Mouse (Mus musculus): ENCODE data around the gene Olfr1238. TPM values are rescaled to one million over a fixed set of nuclear protein-coding genes. Genes with fewer than 3 reads are reported as not detected.

Gene Olfr1238
- total RNA-seq (2014; fragmentation: Nextera tagmentation) (not detected in 2 replicates), total RNA-seq (2017) (not detected in 2 replicates)

DNA sequence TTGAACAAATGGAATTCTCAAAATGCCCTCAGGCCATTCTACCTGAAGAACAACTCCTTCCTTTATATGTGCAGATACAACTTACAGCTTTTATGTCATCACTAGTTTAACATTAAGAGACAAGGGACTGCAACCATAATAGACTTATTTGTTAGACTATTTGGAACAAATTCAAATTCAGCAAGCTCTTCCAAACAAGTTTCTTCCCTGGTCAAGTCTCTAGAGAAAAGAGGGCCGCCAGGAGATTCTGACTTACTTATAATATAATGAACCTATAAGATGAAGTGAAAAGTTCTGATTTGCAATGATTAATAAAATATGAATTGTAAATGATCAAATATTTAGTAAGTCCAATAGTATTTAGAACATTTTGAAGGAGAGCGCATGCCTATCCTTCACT, at the start of gene Olfr1238:
Olfr1238 (minus strand) TSS at position 101 of the 400 bp plus-strand sequence.
- ATAC-seq (replicated peaks; ENCODE audit: low FRiP score, low TSS enrichment, poor library complexity, severe bottlenecking) = no peak

DNA sequence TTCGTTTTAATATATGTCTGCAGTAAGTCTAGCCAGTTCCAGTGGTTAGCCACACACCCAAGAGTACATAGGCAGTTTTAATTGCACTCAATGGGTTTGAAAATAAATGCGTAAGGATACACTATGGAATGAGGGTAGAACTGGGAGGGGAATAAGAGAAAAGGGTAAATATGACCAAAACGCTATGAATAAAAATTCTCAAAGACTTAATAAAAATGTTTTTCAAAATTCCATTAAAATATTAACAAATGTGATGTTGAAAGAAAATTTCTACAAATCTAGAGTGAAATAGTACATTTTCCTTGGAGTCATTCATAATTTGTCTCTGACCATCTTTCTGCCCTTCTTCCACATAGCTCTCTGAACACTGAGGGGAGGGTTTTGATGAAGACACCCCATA, 33.4 kb upstream of the Olfr1238 start, which contains the start of gene Olfr1240:
Olfr1240 (minus strand) TSS at position 101 of the 400 bp plus-strand sequence.
- no peak for ATAC-seq (replicated peaks; ENCODE audit: low FRiP score, low TSS enrichment, poor library complexity, severe bottlenecking)

DNA sequence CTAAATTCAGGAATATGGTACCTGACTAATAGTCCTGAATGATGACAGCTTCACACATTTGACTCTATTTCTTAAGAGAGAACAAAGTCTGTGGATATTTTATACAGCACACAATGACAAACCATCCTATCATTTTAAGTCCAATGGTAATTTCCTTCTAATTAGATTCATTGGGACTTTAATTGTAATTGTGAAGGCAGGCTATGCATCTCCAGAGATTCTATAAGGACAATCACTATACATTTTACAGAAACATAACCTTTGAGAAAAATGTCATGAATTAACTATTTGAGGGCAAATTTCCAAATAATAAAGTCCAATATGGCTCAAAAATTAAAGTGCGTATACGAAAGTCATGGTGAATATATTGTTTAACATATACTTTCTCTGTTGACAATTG, 10.8 kb upstream of the Olfr1238 start, which contains the start of gene Olfr1239:
Olfr1239 (minus strand) TSS at position 101 of the 400 bp plus-strand sequence.
- ATAC-seq (replicated peaks; ENCODE audit: low FRiP score, low TSS enrichment, poor library complexity, severe bottlenecking) = no peak

DNA sequence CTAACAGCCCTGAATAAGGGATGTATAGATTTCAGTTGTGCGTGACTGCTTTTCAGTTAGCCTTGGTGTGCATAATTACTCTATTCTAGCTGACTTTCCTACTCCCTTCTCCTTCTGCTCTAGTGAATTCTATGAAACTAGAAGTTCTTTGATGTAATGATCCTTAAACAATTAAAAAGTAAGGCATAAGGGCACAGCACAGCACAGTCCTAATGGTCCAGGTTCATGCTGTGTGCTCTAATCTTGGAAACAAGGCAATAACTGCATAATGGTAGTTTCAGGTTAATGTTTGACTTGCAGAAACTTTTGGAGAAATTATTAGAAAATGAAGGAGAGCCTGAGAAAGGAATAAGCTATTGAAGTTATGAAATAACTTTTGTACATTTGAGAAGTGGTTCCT, 5.1 kb upstream of the Olfr1238 start:
- ATAC-seq (replicated peaks; ENCODE audit: low FRiP score, low TSS enrichment, poor library complexity, severe bottlenecking) = no peak

DNA sequence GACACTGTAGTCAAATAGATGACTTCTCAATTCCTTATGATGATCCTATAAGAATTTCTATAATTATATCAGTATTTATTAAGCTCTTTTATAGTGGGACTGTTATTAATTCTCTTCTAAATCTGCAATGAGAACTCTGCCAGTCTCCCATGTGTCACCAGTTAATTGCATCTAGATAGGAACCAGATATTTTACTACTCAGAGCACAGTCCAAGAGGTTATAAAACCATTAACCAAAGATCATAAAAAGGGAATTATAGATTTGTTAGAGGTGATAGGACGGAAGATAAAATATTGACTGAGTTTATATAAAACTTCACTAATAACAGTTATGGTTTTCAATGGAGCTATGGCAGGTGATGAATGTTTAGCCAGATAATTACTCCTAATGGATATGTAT, 8.6 kb downstream of the Olfr1238 start:
- ATAC-seq (replicated peaks; ENCODE audit: low FRiP score, low TSS enrichment, poor library complexity, severe bottlenecking) = no peak

DNA sequence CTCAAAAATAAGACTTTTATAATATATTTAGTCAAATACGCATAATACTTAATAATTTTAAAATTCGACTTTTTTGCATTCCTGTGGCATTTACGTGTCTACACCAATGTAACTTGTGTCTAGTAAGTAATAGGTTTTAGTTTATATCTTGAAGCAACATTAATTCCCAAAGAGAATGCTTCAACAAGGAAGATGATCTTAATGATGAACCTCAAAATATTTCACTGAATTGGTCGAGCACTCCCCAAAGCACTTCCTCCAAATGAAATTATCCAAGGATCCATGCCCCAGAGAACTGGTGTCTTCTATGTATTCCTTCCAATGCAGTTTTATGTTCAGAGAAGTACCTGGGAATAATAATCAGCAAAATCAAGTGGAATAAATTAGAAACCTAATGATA, 44.7 kb downstream of the Olfr1238 start, which contains the start of gene Olfr1234:
Olfr1234 (minus strand) TSS at position 101 of the 400 bp plus-strand sequence.
- ATAC-seq (replicated peaks; ENCODE audit: low FRiP score, low TSS enrichment, poor library complexity, severe bottlenecking) = no peak

Other genes starting within 250 kb of the Olfr1238 start
- gene Olfr1224-ps1, start 245.6 kb downstream of the Olfr1238 start, total RNA-seq (2014; fragmentation: Nextera tagmentation) = not detected in 2 replicates
- gene Olfr1224-ps1, start 245.6 kb downstream of the Olfr1238 start, total RNA-seq (2017) = not detected in 2 replicates
- not detected in 2 replicates for gene Olfr1225, start 235.0 kb downstream of the Olfr1238 start, total RNA-seq (2014; fragmentation: Nextera tagmentation)
- gene Olfr1225, start 235.0 kb downstream of the Olfr1238 start, total RNA-seq (2017) = not detected in 2 replicates
- not detected in 2 replicates for gene Olfr1226, start 209.6 kb downstream of the Olfr1238 start, total RNA-seq (2014; fragmentation: Nextera tagmentation)
- gene Olfr1226, start 209.6 kb downstream of the Olfr1238 start, total RNA-seq (2017) = not detected in 2 replicates
- not detected in 2 replicates for gene Olfr1228, start 155.6 kb downstream of the Olfr1238 start, total RNA-seq (2014; fragmentation: Nextera tagmentation)
- not detected in 2 replicates for gene Olfr1228, start 155.6 kb downstream of the Olfr1238 start, total RNA-seq (2017)
- gene Olfr1229, start 121.7 kb downstream of the Olfr1238 start, total RNA-seq (2014; fragmentation: Nextera tagmentation) = not detected in 2 replicates
- gene Olfr1229, start 121.7 kb downstream of the Olfr1238 start, total RNA-seq (2017) = not detected in 2 replicates
- gene Olfr1230, start 112.4 kb downstream of the Olfr1238 start, total RNA-seq (2014; fragmentation: Nextera tagmentation) = not detected in 2 replicates
- gene Olfr1230, start 112.4 kb downstream of the Olfr1238 start, total RNA-seq (2017) = not detected in 2 replicates
- not detected in 2 replicates for gene Olfr1231, start 102.6 kb downstream of the Olfr1238 start, total RNA-seq (2014; fragmentation: Nextera tagmentation)
- not detected in 2 replicates for gene Olfr1231, start 102.6 kb downstream of the Olfr1238 start, total RNA-seq (2017)
- gene Olfr1232, start 80.0 kb downstream of the Olfr1238 start, total RNA-seq (2014; fragmentation: Nextera tagmentation) = not detected in 2 replicates
- not detected in 2 replicates for gene Olfr1232, start 80.0 kb downstream of the Olfr1238 start, total RNA-seq (2017)
- gene Olfr1233, start 67.3 kb downstream of the Olfr1238 start, total RNA-seq (2014; fragmentation: Nextera tagmentation) = not detected in 2 replicates
- gene Olfr1233, start 67.3 kb downstream of the Olfr1238 start, total RNA-seq (2017) = not detected in 2 replicates
- not detected in 2 replicates for gene Olfr1234, start 44.8 kb downstream of the Olfr1238 start, total RNA-seq (2014; fragmentation: Nextera tagmentation)
- not detected in 2 replicates for gene Olfr1234, start 44.8 kb downstream of the Olfr1238 start, total RNA-seq (2017)
- gene Olfr1239, start 10.7 kb upstream of the Olfr1238 start, total RNA-seq (2014; fragmentation: Nextera tagmentation) = not detected in 2 replicates
- gene Olfr1239, start 10.7 kb upstream of the Olfr1238 start, total RNA-seq (2017) = not detected in 2 replicates
- not detected in 2 replicates for gene Olfr1240, start 33.3 kb upstream of the Olfr1238 start, total RNA-seq (2014; fragmentation: Nextera tagmentation)
- not detected in 2 replicates for gene Olfr1240, start 33.3 kb upstream of the Olfr1238 start, total RNA-seq (2017)
- gene Olfr1241, start 77.5 kb upstream of the Olfr1238 start, total RNA-seq (2014; fragmentation: Nextera tagmentation) = not detected in 2 replicates
- not detected in 2 replicates for gene Olfr1241, start 77.5 kb upstream of the Olfr1238 start, total RNA-seq (2017)
- gene Olfr1242, start 88.7 kb upstream of the Olfr1238 start, total RNA-seq (2014; fragmentation: Nextera tagmentation) = not detected in 2 replicates
- not detected in 2 replicates for gene Olfr1242, start 88.7 kb upstream of the Olfr1238 start, total RNA-seq (2017)
- gene Olfr1243, start 121.8 kb upstream of the Olfr1238 start, total RNA-seq (2014; fragmentation: Nextera tagmentation) = not detected in 2 replicates
- gene Olfr1243, start 121.8 kb upstream of the Olfr1238 start, total RNA-seq (2017) = not detected in 2 replicates
- gene Olfr1245, start 168.8 kb upstream of the Olfr1238 start, total RNA-seq (2014; fragmentation: Nextera tagmentation) = not detected in 2 replicates
- not detected in 2 replicates for gene Olfr1245, start 168.8 kb upstream of the Olfr1238 start, total RNA-seq (2017)
- not detected in 2 replicates for gene Olfr1246, start 183.5 kb upstream of the Olfr1238 start, total RNA-seq (2014; fragmentation: Nextera tagmentation)
- gene Olfr1246, start 183.5 kb upstream of the Olfr1238 start, total RNA-seq (2017) = not detected in 2 replicates
- gene Olfr1247, start 204.5 kb upstream of the Olfr1238 start, total RNA-seq (2014; fragmentation: Nextera tagmentation) = not detected in 2 replicates
- gene Olfr1247, start 204.5 kb upstream of the Olfr1238 start, total RNA-seq (2017) = not detected in 2 replicates
- gene Olfr1248, start 208.6 kb upstream of the Olfr1238 start, total RNA-seq (2014; fragmentation: Nextera tagmentation) = not detected in 2 replicates
- not detected in 2 replicates for gene Olfr1248, start 208.6 kb upstream of the Olfr1238 start, total RNA-seq (2017)
- gene Olfr1249, start 225.3 kb upstream of the Olfr1238 start, total RNA-seq (2014; fragmentation: Nextera tagmentation) = not detected in 2 replicates
- not detected in 2 replicates for gene Olfr1249, start 225.3 kb upstream of the Olfr1238 start, total RNA-seq (2017)